Mouse (Mus musculus) lung, adult 2 months (tissue): ENCODE data around the gene Prl7d1. TPM values are rescaled to one million over a fixed set of nuclear protein-coding genes. Genes with fewer than 3 reads are reported as not detected.
"Not testable (repeated sequence)": the region's sequence is repeated elsewhere in the genome, so short reads cannot be mapped to it uniquely, and the experiment has no call there.

ENCODE experiments used
- DNase-seq: peaks from one replicate; pipeline ENCODE4 v3.0.0; 2022
- H3K4me1 ChIP-seq: fragments of 200-500 bp; 2 replicates; pipeline ENCODE4 v1.6.1; 2011; ENCODE audit warnings: low read length; ENCODE audit not compliant: control insufficient read depth, insufficient read depth
- H3K4me3 ChIP-seq: fragments of 200-500 bp; replicated peaks from 2 replicates; pipeline ENCODE3; 2011; ENCODE audit warnings: low read depth, mild to moderate bottlenecking, control low read depth, low read length; ENCODE audit errors: extremely low read depth
- CTCF ChIP-seq: fragments of 200-500 bp; IDR thresholded peaks from 2 replicates; pipeline ENCODE4 v1.5.1; 2011; ENCODE audit warnings: mild to moderate bottlenecking, low read length, control low read depth; ENCODE audit not compliant: insufficient read depth
- POLR2A ChIP-seq: fragments of 200-500 bp; IDR thresholded peaks from 2 replicates; pipeline ENCODE4 v1.6.1; 2011; ENCODE audit warnings: low read depth, mild to moderate bottlenecking, control low read depth, low read length, borderline replicate concordance; ENCODE audit errors: extremely low read depth
- WGBS: fragments of 180-500 bp; shearing (Covaris S2); methylation state at CpG from one replicate; pipeline ENCODE4 v1.1.7; 2018; 5-methylcytosine and 5-hydroxymethylcytosine counted together
- polyA plus RNA-seq: library from polyadenylated mRNA; depleted of rRNA; stranded (reverse); fragments of >200 nt; gene quantifications from 2 replicates; pipeline ENCODE4 v1.2.3, GENCODE M21; 2012; rRNA removed

Prl7d1 gene
- not detected in 2 replicates for polyA plus RNA-seq

GRCm38 (mm10) chr13:27716636-27717035 is at the start of gene Prl7d1:
Gene Prl7d1 (minus strand): TSS chr13:27716736.
- DNase-seq = no peak
- TF ChIP-seq CTCF = no peak
- TF ChIP-seq POLR2A = no peak
- WGBS = 81% methylated on average over 5 of the region's 5 CpGs
- no peak within 1 kb of the TSS for H3K4me3 ChIP-seq
- H3K4me1 ChIP-seq = no peaks in the 10 kb centered on the region

- DNase-seq = no peak
- Histone ChIP-seq H3K4me1 (no peaks in the 10 kb centered on the region), H3K4me3 (no peak overlapping the region)
- 86% methylated on average over 10 of the region's 10 CpGs for WGBS
- TF ChIP-seq POLR2A (no peak), CTCF (no peak)
These were observed 18.1 kb upstream of the Prl7d1 start for GRCm38 (mm10) chr13:27734512-27735186.

GRCm38 (mm10) chr13:27730286-27730959 is 13.9 kb upstream of the Prl7d1 start:
- H3K4me3 ChIP-seq, DNase-seq, H3K4me1 ChIP-seq: not testable (repeated sequence)
- 73% methylated on average over 5 of the region's 5 CpGs for WGBS

GRCm38 (mm10) chr13:27725057-27725456 is 8.5 kb upstream of the Prl7d1 start:
- WGBS = 81% methylated on average over 3 of the region's 3 CpGs
- not testable (repeated sequence) for DNase-seq, H3K4me3 ChIP-seq

GRCm38 (mm10) chr13:27706521-27706920 is 10.0 kb downstream of the Prl7d1 start:
- H3K4me3 ChIP-seq = no peak overlapping the region
- H3K4me1 ChIP-seq = no peaks in the 10 kb centered on the region
- TF ChIP-seq CTCF (no peak), POLR2A (no peak)
- WGBS = 67% methylated on average over 2 of the region's 2 CpGs
- DNase-seq = no peak

More at GRCm38 (mm10) chr13:27725057-27725456, 8.5 kb upstream of the Prl7d1 start:
- H3K4me1 ChIP-seq = not testable (repeated sequence)

- no peak for DNase-seq
- 81% methylated on average over 4 of the region's 4 CpGs for WGBS
- Histone ChIP-seq H3K4me1 (no peaks in the 10 kb centered on the region), H3K4me3 (no peak within 1 kb of the TSS)
- TF ChIP-seq CTCF (no peak), POLR2A (no peak)
These were observed 48.6 kb downstream of the Prl7d1 start, which contains the start of gene Prl7a2 for GRCm38 (mm10) chr13:27667936-27668335. Gene Prl7a2 (minus strand): TSS chr13:27668036.

- no peak for DNase-seq
- 51% methylated on average over 2 of the region's 2 CpGs for WGBS
- Histone ChIP-seq H3K4me3 (no peak overlapping the region), H3K4me1 (no peaks in the 10 kb centered on the region)
- TF ChIP-seq CTCF (no peak), POLR2A (no peak)
These were observed 55.8 kb downstream of the Prl7d1 start for GRCm38 (mm10) chr13:27660747-27661146.

Other genes with a start within 250 kb of the Prl7d1 start
- gene Prl8a8, start 203.5 kb downstream of the Prl7d1 start, polyA plus RNA-seq = not detected in 2 replicates
- gene Prl8a9, start 152.1 kb downstream of the Prl7d1 start, polyA plus RNA-seq = not detected in 2 replicates
- not detected in 2 replicates for gene Prl8a1, start 134.6 kb downstream of the Prl7d1 start, polyA plus RNA-seq
- gene Prl7b1, start 106.2 kb downstream of the Prl7d1 start, polyA plus RNA-seq = not detected in 2 replicates
- gene Prl7a1, start 74.2 kb downstream of the Prl7d1 start, polyA plus RNA-seq = not detected in 2 replicates
- not detected in 2 replicates for gene Prl7a2, start 48.7 kb downstream of the Prl7d1 start, polyA plus RNA-seq
- gene Prl7c1, start 64.1 kb upstream of the Prl7d1 start, polyA plus RNA-seq = not detected in 2 replicates
- gene Prl2a1, start 84.9 kb upstream of the Prl7d1 start, polyA plus RNA-seq = not detected in 2 replicates
- not detected in 2 replicates for gene Prl2c1, start 132.6 kb upstream of the Prl7d1 start, polyA plus RNA-seq